13 mouse cellular contexts compared by ENCODE assay signal in genomic region chr17:73251812-73252608, GRCm38 (mm10).
DNase-seq lines count a peak whose midpoint lies in the region; ATAC-seq and TF ChIP-seq lines count a peak whose summit lies in the region.
"Had no signal": no experiment of that assay in that cellular context is flagged by ENCODE, and none has a peak within 500 bp of the region (broad histone marks: within the 10 kb centered on the region; RNA-seq: fewer than 3 reads in every experiment).

No protein-coding gene starts in this region.

- H3K27ac ChIP-seq in lung, embryonic 15.5 days, result peak overlapping the region; percentile 25
- H3K27ac ChIP-seq in lung, postnatal 0 days (ENCODE audit: low read length), result no peak overlapping the region
- H3K27ac ChIP-seq: hindbrain, embryonic 15.5 days; liver, embryonic 15.5 days had no signal

- 44% methylated on average over 11 of the region's 11 CpGs for WGBS in lung, embryonic 15.5 days
- WGBS in lung, postnatal 0 days, result 52% methylated on average over 11 of the region's 11 CpGs

- TF ChIP-seq CTCF in lung, postnatal 0 days (IDR thresholded peaks at IDR 0.05), result no peak
- TF ChIP-seq CTCF in brain, embryonic 14.5 days (IDR thresholded peaks at IDR 0.05; ENCODE audit: borderline replicate concordance, extremely low read depth, insufficient read depth, insufficient read length), result no peak

- TF ChIP-seq EP300 in lung, postnatal 0 days (IDR thresholded peaks at IDR 0.05), result no peak

- intact Hi-C loops in heart, postnatal 10 days (cut with DNase I), result no loop called here

- TF ChIP-seq POLR2A in brain, embryonic 14.5 days (IDR thresholded peaks at IDR 0.05; ENCODE audit: borderline replicate concordance, extremely low read depth, insufficient read depth, insufficient read length, poor library complexity, severe bottlenecking), result no peak

- DNase-seq in heart, postnatal 4 days, result peak; percentile 24
- DNase-seq in heart, postnatal 10 days, result no peak
- DNase-seq in lung, postnatal 0 days (ENCODE audit: low spot score), result no peak
- DNase-seq in MN1 (ENCODE audit: low spot score), result peak; percentile 56
- peak; percentile 51 for DNase-seq in brain, embryonic 14.5 days (ENCODE audit: low read depth)
- no peak for DNase-seq in testis, postnatal 10 days (ENCODE audit: low spot score)
- DNase-seq: embryo, embryonic 11 days; right cerebral cortex, adult 18-20 months had no signal

- H3K4me1 ChIP-seq in lung, embryonic 15.5 days, result peaks cover 16% of the 10 kb centered on the region; the same call in 1 of the 2 replicates
- H3K4me1 ChIP-seq in lung, postnatal 0 days (ENCODE audit: insufficient read depth, low read depth, low read length), result no peaks in the 10 kb centered on the region
- H3K4me1 ChIP-seq: hindbrain, embryonic 15.5 days had no signal

- no peak overlapping the region for H3K4me3 ChIP-seq in lung, embryonic 15.5 days
- H3K4me3 ChIP-seq in lung, postnatal 0 days (ENCODE audit: low read depth, low read length), result no peak overlapping the region
- H3K4me3 ChIP-seq: hindbrain, embryonic 15.5 days; liver, embryonic 15.5 days; megakaryocyte, embryonic 14.5 days had no signal

- H3K27me3 ChIP-seq in lung, embryonic 15.5 days, result no peaks in the 10 kb centered on the region
- no peaks in the 10 kb centered on the region for H3K27me3 ChIP-seq in lung, postnatal 0 days (replicated peaks; ENCODE audit: insufficient read depth, low read length)
- H3K27me3 ChIP-seq: hindbrain, embryonic 15.5 days; liver, embryonic 15.5 days had no signal

- H3K9ac ChIP-seq in lung, embryonic 15.5 days, result no peak overlapping the region
- no peak overlapping the region for H3K9ac ChIP-seq in lung, postnatal 0 days (replicated peaks; ENCODE audit: low read depth)
- H3K9ac ChIP-seq: hindbrain, embryonic 15.5 days; liver, embryonic 15.5 days had no signal

- ATAC-seq in lung, embryonic 15.5 days (ENCODE audit: borderline replicate concordance, extremely low read depth, low FRiP score, low TSS enrichment), result peak; percentile 29; the same call in 1 of the 2 replicates
- no peak for ATAC-seq in lung, postnatal 0 days

- no peaks in the 10 kb centered on the region for H3K36me3 ChIP-seq in lung, embryonic 15.5 days
- H3K36me3 ChIP-seq in lung, postnatal 0 days (ENCODE audit: insufficient read depth, low read length), result no peaks in the 10 kb centered on the region
- H3K36me3 ChIP-seq: hindbrain, embryonic 15.5 days; liver, embryonic 15.5 days had no signal

- H3K9me3 ChIP-seq in lung, embryonic 15.5 days, result no peaks in the 10 kb centered on the region
- no peaks in the 10 kb centered on the region for H3K9me3 ChIP-seq in lung, postnatal 0 days (ENCODE audit: low read length)
- H3K9me3 ChIP-seq: hindbrain, embryonic 15.5 days; liver, embryonic 15.5 days; megakaryocyte, embryonic 14.5 days had no signal

- H3K4me2 ChIP-seq in lung, embryonic 15.5 days, result no peak overlapping the region
- H3K4me2 ChIP-seq in lung, postnatal 0 days (replicated peaks; ENCODE audit: low read depth, low read length), result no peak overlapping the region
- H3K4me2 ChIP-seq: heart, embryonic 11.5 days; hindbrain, embryonic 15.5 days; liver, embryonic 15.5 days had no signal

Comparison
In these comparisons a context has a peak if more than half of its experiments do, and no peak if none do; other contexts are left out.
1. DNase-seq: peak in heart, postnatal 4 days (single experiment), MN1 (single experiment) and brain, embryonic 14.5 days (single experiment); none in heart, postnatal 10 days (0 of 2), lung, postnatal 0 days (single experiment) and testis, postnatal 10 days (single experiment).